11 mouse cellular contexts compared by ENCODE assay signal in genomic region chr5:25769006-25769405, GRCm38 (mm10). TPM values are rescaled to one million over a fixed set of nuclear protein-coding genes. Genes with fewer than 3 reads are reported as not detected.
DNase-seq lines count a peak whose midpoint lies in the region; ATAC-seq and TF ChIP-seq lines count a peak whose summit lies in the region.
"Had no signal": no experiment of that assay in that cellular context is flagged by ENCODE, and none has a peak within 500 bp of the region (broad histone marks: within the 10 kb centered on the region; RNA-seq: fewer than 3 reads in every experiment).

No protein-coding gene starts in this region.

- DNase-seq in cerebellum, adult 2 months: no peak
- DNase-seq in cerebellum, adult 9-11 months: no peak
- no peak for DNase-seq in kidney, postnatal 0 days (ENCODE audit: low spot score)
- DNase-seq in kidney, adult 9 months: no peak
- no peak for DNase-seq in thymus, postnatal 14 days
- no peak for DNase-seq in left cerebral cortex, adult 2 months (ENCODE audit: extremely low spot score in 1 of 2, low spot score in 2 of 2)
- DNase-seq: forebrain, postnatal 0 days; kidney, postnatal 36 days; lung, postnatal 36 days had no signal

- H3K9ac ChIP-seq in kidney, postnatal 0 days (ENCODE audit: low read depth, low read length): no peak overlapping the region
- H3K9ac ChIP-seq in liver, embryonic 15.5 days: no peak overlapping the region
- H3K9ac ChIP-seq: forebrain, postnatal 0 days had no signal

- ATAC-seq in kidney, postnatal 0 days (replicated peaks; ENCODE audit: low FRiP score, low read depth): no peak
- ATAC-seq in granulocyte monocyte progenitor cell, adult 5-6 weeks (replicated peaks; ENCODE audit: poor library complexity, severe bottlenecking): 0 out of 2 replicates have a peak, but pooled peaks have one; percentile 17
- ATAC-seq in liver, embryonic 15.5 days (ENCODE audit: insufficient read depth): no peak
- ATAC-seq: forebrain, postnatal 0 days had no signal

- H3K27ac ChIP-seq in cerebellum, adult 2 months (ENCODE audit: insufficient read depth, low read length): no peak overlapping the region
- H3K27ac ChIP-seq in kidney, postnatal 0 days: no peak overlapping the region
- no peak overlapping the region for H3K27ac ChIP-seq in liver, embryonic 15.5 days (replicated peaks)
- H3K27ac ChIP-seq in left cerebral cortex, adult 2 months: no peak overlapping the region

- no peaks in the 10 kb centered on the region for H3K9me3 ChIP-seq in kidney, postnatal 0 days (replicated peaks; ENCODE audit: low read length)
- no peaks in the 10 kb centered on the region for H3K9me3 ChIP-seq in liver, embryonic 15.5 days (replicated peaks)

- no peak for TF ChIP-seq CTCF in cerebellum, adult 2 months (IDR thresholded peaks at IDR 0.05; ENCODE audit: borderline replicate concordance, insufficient read depth, low read depth, low read length)
- TF ChIP-seq CTCF in kidney, postnatal 0 days (IDR thresholded peaks at IDR 0.05; ENCODE audit: low read depth): no peak
- TF ChIP-seq CTCF in left cerebral cortex, adult 2 months (IDR thresholded peaks at IDR 0.05): no peak

- WGBS in cerebellum, adult 2 months: 81% methylated on average over 17 of the region's 17 CpGs
- 75% methylated on average over 17 of the region's 17 CpGs for WGBS in kidney, postnatal 0 days
- 60% methylated on average over 17 of the region's 17 CpGs for WGBS in liver, embryonic 15.5 days (ENCODE audit: insufficient replicate concordance)

- H3K36me3 ChIP-seq in kidney, postnatal 0 days (ENCODE audit: insufficient read depth, low read length): no peaks in the 10 kb centered on the region
- no peaks in the 10 kb centered on the region for H3K36me3 ChIP-seq in liver, embryonic 15.5 days (replicated peaks)

- peak overlapping the region; percentile 23 for H3K4me3 ChIP-seq in cerebellum, adult 2 months (replicated peaks; ENCODE audit: insufficient read depth, low read depth, low read length)
- no peak overlapping the region for H3K4me3 ChIP-seq in kidney, postnatal 0 days (replicated peaks; ENCODE audit: low read depth, low read length)
- H3K4me3 ChIP-seq in liver, embryonic 15.5 days (replicated peaks): no peak overlapping the region
- H3K4me3 ChIP-seq in left cerebral cortex, adult 2 months: no peak overlapping the region

- intact Hi-C loops in left cerebral cortex, adult 2 months (cut with DNase I): no loop called here

- TF ChIP-seq POLR2A in cerebellum, adult 2 months (IDR thresholded peaks at IDR 0.05; ENCODE audit: borderline replicate concordance, insufficient read depth, low read length): no peak

- H3K4me1 ChIP-seq in cerebellum, adult 2 months (ENCODE audit: control insufficient read depth, insufficient read depth, low read length): peaks cover 9% of the 10 kb centered on the region; the same call in 1 of the 2 replicates
- no peaks in the 10 kb centered on the region for H3K4me1 ChIP-seq in kidney, postnatal 0 days (replicated peaks; ENCODE audit: insufficient read depth, low read length)
- H3K4me1 ChIP-seq in liver, embryonic 15.5 days (replicated peaks): no peaks in the 10 kb centered on the region

- H3K27me3 ChIP-seq in cerebellum, adult 2 months (ENCODE audit: control insufficient read depth, insufficient read depth, low read length): no peaks in the 10 kb centered on the region
- H3K27me3 ChIP-seq in kidney, postnatal 0 days (ENCODE audit: insufficient read depth, low read length): no peaks in the 10 kb centered on the region
- 0 out of 2 replicates have a peak, but pooled peaks cover 2% of the 10 kb centered on the region for H3K27me3 ChIP-seq in liver, embryonic 15.5 days

- H3K4me2 ChIP-seq in kidney, postnatal 0 days (ENCODE audit: low read length): peak overlapping the region; percentile 21; the same call in 1 of the 2 replicates
- H3K4me2 ChIP-seq in liver, embryonic 15.5 days: peak overlapping the region; percentile 13; the same call in 1 of the 2 replicates

RNA-seq across cellular contexts. Expression of gene Actr3b, which starts 9.2 kb away (rescaled TPM):
- 55.0 and 55.1 TPM in 2 replicates for polyA plus RNA-seq in cerebellum, adult 2 months (2012; rRNA removed)
- polyA plus RNA-seq in kidney, postnatal 0 days (2015; fragmentation: Nextera tagmentation; extraction: Ambion mirVana): 5.1 and 5.8 TPM in 2 replicates
- total RNA-seq in granulocyte monocyte progenitor cell, adult 5-6 weeks (2014; fragmentation: Nextera tagmentation): 1.1 TPM in 1 of 2 replicates, not detected in the other
- total RNA-seq in granulocyte monocyte progenitor cell, adult 5-6 weeks (2017): 0.43 TPM in 1 of 2 replicates, not detected in the other
- 0.41 and 0.60 TPM in 2 replicates for polyA plus RNA-seq in liver, embryonic 15.5 days (2015; fragmentation: Nextera tagmentation; extraction: Ambion mirVana)
- total RNA-seq in left cerebral cortex, adult 2 months (2021): 100 to 1,000 TPM; 110 to 123 TPM
